Mouse (Mus musculus) neural tube, embryonic 10.5 days (tissue): Measurements from ENCODE around the gene Prodh2.
"Not testable (repeated sequence)": the region's sequence is repeated elsewhere in the genome, so short reads cannot be mapped to it uniquely, and the experiment has no call there.

ENCODE experiments used
- DNase-seq: peaks from one replicate; pipeline ENCODE4 v3.0.0-alpha.2; 2017; ENCODE audit warnings: low spot score; ENCODE audit errors: extremely low spot score

Gene Prodh2

GRCm38 (mm10) chr7:30484250-30484649, 9.2 kb upstream of the Prodh2 start:
- peak; percentile 54 for DNase-seq

DNA sequence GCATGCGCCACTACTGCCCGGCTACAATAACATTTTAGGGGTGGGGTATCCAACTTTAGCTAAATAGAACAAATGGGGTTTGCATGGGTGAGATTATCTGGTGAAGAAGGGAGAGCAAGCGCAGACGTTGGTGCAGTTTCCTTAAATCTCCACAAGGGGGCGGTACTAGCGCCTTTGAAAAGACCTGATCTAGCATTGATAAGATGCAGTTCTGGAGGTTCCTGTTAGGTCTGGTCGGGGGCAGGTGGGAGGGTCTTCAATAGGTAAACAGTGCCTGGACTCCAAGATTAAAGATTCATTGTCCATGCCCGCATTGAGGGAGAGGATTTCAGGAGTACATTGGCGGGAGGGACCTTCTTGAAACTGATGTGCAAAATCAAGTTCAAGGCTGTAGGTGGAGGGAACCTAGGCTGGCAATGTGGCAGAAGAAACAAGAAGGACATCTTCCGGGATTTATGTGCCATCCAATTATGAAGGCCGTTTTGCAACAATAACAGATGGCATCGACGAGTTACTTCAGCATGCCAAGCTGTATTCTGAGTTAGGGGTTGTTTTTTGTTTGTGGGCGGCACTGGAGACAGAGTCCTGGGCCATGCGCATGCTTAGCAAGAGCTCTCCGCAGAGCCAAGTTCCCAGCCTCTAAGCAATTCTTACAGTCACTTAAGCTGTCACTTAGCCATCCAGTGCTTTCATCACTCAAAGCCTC, 3.0 kb upstream of the Prodh2 start:
- DNase-seq: no peak

GRCm38 (mm10) chr7:30490957-30491307, 2.5 kb upstream of the Prodh2 start:
- DNase-seq: no peak

DNA sequence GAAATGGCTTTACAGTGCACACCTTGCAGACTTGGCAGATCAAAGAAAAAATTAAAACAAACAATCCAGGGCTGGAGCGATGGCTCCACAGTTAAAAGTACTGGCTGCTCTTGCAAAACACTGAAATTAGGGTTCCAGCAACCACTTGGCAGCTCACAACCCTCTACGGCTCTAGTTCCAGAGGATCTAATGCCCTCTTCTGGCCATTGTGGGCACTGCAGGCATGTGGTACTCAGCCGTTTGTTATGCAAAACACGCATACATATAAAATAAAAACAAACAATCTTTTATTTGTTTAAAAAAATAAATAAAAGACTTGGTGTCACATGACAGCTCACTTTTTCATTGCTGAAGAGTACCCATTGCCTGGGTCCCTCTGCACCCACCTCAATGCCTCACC, 657 bp upstream of the Prodh2 start:
- peak; percentile 80 for DNase-seq

- not testable (repeated sequence) for DNase-seq
These were observed 2.2 kb downstream of the Prodh2 start for GRCm38 (mm10) chr7:30495506-30496042.

DNA sequence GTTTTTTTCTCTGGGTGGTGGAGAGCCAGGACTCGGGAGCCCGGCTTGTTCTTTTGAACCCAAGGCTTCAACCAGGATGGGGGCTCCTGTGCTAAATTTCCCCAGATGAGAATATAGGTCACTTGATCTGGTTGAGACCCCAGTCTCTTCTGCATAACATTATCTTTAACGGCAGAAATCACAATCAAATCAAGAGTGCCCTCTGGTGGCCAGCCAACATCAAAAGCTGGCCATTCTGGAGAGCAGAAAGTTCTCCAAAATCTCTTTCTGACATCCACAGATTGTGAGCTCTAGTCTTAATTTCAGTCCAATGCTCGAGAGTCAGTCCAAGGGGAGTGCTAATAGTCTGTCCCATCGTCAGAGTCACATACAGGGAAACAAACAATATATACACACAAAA, 7.7 kb downstream of the Prodh2 start:
- DNase-seq: not testable (repeated sequence)

DNA sequence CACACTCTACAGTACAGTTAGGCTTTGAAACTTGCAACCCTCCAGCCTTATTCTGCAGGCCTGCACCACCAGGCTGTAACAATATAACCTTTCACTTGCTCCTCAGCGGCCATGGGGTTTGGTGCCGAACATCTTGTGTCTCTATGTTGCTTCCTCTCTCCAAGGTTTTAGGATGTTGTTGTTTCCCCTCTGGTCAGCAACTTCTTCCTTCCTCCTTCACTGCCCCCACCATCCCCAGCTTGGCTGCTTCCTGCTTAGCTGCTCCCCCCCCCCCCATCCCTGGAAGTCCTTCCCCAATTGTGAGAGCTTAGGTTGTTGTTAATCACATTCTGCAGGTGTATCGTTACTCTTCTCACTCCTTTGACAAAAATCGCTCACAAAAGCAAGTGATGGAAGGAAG, 14.6 kb downstream of the Prodh2 start:
- DNase-seq: no peak

DNA sequence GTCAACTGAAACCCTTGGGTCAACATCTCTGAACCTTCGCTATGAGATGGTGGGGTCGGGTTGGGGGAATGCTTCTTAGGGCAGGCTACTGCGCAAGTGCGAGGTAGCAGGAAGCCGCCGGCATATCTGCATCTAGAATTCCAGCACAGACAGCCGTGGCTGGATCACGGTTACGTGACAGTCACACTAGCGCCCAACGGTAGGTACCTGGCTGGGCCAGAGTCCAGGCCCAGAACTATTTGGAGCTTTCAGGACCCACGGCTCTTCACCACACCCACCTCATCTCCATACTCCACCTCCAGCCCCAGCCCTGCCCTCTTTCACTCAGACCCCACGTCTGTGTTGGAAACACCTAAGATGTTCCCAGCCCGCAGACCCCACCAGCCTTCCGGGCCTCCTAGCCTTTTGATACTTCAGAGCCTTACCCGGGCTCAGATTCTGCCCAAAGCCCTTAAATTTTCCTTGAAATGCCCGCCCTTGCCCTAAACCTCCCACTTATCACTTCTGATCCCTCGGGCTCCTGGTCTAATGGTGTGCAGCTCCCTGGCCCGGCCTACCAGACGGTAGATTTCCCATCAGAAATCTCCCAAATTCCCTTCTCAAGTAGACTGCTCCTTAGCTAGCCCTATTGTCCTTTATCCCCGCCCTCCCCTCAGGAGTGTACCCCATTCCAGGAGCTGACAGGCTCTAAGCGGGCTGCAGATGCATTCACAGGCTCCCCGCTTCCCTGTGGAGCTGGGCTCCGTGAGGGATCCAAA, 21.8 kb downstream of the Prodh2 start:
- DNase-seq: no peak

DNA sequence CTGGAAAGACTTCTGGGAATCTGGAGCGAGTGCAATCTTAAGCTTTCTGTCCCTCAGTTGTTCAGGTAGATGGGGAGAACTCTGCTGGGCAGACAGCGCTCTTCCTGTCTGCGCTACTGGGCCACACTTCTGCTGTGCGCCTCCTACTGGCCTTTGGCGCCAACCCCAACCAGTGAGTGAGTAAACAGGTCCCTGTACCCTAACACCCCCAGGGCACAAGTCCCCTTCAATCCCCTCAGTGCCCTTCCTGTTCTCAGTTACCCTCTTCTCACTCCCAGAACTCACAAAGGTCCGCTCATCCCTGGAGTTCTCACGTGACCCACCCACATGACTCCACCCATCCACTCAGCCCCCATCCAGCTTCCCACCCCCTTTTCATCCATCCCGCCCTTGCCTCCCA, 24.9 kb downstream of the Prodh2 start:
- no peak for DNase-seq

DNA sequence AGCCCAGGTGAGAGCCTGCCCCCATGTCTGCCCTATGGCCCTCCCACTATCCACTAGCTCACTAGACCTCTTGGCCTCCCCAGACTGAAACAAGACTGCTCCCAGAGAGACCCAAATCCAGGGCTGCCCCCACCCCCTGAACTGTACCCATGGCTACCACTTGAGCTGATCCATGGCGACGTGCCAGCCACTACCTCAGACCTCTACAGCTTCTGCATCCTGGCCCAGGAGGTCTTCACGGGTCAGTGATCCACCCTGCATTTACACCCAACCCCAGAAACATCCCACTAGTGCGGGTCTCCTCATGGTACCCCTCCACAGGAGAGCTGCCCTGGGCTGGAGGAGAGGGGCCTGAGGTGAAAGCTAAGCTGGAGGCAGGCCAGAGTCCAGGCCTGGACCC, 27.0 kb downstream of the Prodh2 start:
- DNase-seq: no peak

DNA sequence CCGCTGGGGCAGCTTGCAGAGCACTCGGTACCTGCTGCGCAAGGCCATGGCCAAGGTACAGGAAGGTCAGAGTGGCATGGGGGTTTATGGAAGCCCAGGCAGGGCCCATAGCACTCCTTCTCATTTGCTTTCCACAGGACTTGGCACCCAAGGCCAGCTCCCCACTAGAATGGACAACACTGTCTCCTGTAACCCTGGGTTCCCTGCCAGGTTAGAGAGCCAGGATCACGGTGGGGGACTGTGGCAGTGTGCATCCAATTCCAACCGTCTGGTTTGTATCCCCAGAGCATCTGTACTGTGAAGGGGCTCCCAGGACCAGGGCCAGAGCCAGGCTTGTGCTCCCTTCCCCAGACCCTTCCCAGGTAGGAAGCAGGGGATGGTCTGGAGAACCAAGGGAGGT, 27.4 kb downstream of the Prodh2 start:
- DNase-seq: no peak

- DNase-seq: no peak
These were observed 29.4 kb downstream of the Prodh2 start for GRCm38 (mm10) chr7:30522871-30523270.

DNA sequence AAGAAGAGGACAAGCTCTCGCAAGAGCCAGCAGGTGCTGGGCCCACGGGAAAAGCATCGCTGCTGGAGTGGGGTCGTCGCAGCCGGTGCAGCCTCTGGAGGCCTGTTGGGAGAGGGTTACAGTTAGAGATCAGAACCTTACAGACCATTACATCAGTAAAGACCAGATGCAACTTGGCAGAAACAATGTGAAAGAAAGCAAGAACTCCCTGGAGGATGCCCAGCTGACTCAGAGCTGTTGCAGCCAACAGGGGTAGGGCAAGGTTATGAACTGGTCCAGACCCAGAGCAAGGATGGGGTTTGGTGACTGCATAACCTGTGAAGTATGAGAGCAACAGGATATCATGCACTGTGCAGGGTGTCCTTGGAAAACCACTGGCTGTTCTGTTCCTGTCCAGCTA, 31.1 kb downstream of the Prodh2 start:
- no peak for DNase-seq

DNA sequence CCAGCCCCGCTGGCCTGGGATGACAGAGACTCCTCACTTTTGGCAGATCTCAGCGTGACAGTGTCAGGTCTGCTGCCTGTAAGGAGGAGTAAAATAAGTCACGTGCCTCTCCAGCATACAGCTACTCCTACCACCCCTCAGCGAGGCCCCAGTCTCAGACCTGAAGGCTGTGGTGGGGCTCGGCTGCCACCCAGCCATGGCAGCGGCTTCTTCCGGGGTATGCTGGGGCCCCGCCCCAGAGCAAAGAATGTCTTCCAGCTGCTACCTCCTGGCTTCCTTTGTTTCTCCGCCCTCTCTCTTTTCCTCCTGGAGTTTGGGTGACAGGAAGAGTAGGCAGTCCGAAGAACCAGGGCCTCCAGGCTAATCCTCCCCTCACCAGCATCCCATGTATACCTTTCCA, 32.5 kb downstream of the Prodh2 start:
- DNase-seq: peak; percentile 23

GRCm38 (mm10) chr7:30526399-30526798, 33.0 kb downstream of the Prodh2 start:
- DNase-seq: no peak

- no peak for DNase-seq
These were observed 33.6 kb downstream of the Prodh2 start for GRCm38 (mm10) chr7:30526981-30527380.

DNA sequence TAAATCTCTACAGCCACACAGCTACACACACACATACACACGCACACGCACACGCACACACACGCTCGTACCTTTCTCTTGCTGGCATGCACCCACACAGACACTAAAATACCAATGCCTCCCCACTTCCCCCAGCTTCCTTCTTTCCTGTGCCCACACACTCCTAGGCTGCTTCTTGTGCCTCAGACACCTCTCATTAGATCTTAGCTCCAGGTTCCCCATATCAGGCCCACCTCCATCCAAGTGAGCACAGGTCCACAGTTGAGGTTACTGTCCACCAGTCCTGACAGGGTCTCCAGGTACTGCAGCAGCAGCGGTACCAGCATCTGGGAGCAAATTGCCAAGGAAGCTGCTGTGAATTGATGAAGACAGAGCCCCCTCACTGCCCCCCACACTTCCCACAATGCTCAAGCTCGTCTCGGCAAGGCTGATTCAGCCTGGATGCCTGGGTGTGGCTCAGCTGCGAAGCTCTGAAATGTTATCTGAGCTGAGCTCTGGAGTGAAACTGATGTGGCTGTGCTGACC, 37.9 kb downstream of the Prodh2 start:
- DNase-seq: no peak

DNA sequence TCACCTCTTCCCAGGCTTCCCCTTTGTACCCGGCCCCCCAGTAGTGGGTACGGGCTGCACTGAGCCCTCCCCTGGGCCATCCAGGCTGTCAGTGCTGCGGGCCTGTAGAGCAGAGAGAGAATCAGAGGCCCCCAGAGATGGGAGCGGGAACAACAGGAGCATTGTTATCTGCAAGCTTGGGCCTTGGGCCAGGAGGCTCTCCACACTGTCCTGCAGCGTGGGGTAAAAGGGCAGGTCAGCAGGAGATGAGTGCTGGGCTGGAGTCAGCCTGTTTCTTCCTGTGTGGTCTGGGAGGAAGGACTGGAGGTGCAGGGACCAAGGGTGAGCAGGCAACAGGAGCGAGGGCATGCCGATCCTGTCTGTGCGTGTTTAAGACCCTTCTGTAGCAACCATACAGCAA, 39.5 kb downstream of the Prodh2 start:
- DNase-seq: peak; percentile 47

- peak; percentile 57 for DNase-seq
These were observed 40.7 kb downstream of the Prodh2 start for GRCm38 (mm10) chr7:30533941-30534632.

GRCm38 (mm10) chr7:30534633-30535577, 41.5 kb downstream of the Prodh2 start, which contains the start of gene Arhgap33:
Gene Arhgap33, minus strand, starts transcription at chr7:30535060.
- DNase-seq: peak; percentile 94

DNA sequence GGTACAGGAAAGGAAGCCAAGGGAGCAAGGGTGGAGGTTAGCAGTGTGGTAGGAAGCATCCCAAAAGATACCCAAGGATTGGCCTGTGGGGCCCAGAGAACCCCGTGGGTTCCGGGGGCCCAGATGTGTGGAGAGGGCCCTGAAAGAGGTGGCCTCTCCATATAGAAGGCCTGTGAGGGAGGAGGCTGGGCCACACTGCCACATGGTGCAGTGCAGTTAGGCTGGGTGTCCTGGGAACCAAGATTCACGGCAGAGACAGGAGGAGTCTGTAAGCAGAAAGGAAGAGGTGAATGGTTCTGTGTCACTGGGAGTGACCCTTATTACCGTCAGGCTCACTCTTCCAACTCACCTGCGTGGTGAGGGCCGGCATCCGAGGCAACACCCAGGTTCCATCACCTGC, 47.1 kb downstream of the Prodh2 start:
- DNase-seq: no peak
